Mouse (Mus musculus) stomach, postnatal 0 days (tissue): ENCODE results near the gene Fam129b.

ENCODE experiments used
- CTCF ChIP-seq: IDR thresholded peaks from 2 replicates; pipeline ENCODE4 v1.5.1; 2016; ENCODE audit warnings: antibody characterized with exemption, low read depth, mild to moderate bottlenecking, moderate library complexity
- EP300 ChIP-seq: optimal IDR thresholded peaks from 2 replicates; pipeline ENCODE3; 2016; ENCODE audit warnings: antibody characterized with exemption

GRCm38 (mm10) chr2:32940483-32940882 is 64.6 kb downstream of the Fam129b start:
- TF ChIP-seq CTCF (no peak), EP300 (no peak)
